Mouse (Mus musculus): Measurements from ENCODE around the gene Olfr1378. TPM values are rescaled to one million over a fixed set of nuclear protein-coding genes. Genes with fewer than 3 reads are reported as not detected.

The Olfr1378 gene
- polyA plus RNA-seq, 1 experiment from 2014 or later = not detected

Other genes with a start within 250 kb of the Olfr1378 start
- gene Zfp354c, start 138.8 kb upstream of the Olfr1378 start, polyA plus RNA-seq (2015; fragmentation: Nextera tagmentation; extraction: Ambion mirVana) = 69.8 and 76.5 TPM in 2 replicates
- gene Zfp879, start 125.0 kb upstream of the Olfr1378 start, polyA plus RNA-seq (2015; fragmentation: Nextera tagmentation; extraction: Ambion mirVana) = 1.9 and 2.4 TPM in 2 replicates
- gene Grm6, start 115.8 kb upstream of the Olfr1378 start, polyA plus RNA-seq (2015; fragmentation: Nextera tagmentation; extraction: Ambion mirVana) = not detected in 2 replicates
- gene Zfp454, start 78.9 kb upstream of the Olfr1378 start, polyA plus RNA-seq (2015; fragmentation: Nextera tagmentation; extraction: Ambion mirVana) = 17.4 and 18.8 TPM in 2 replicates
- gene Zfp2, start 50.4 kb upstream of the Olfr1378 start, polyA plus RNA-seq (2015; fragmentation: Nextera tagmentation; extraction: Ambion mirVana) = 54.2 and 54.9 TPM in 2 replicates
- gene Zfp354b, start 34.9 kb upstream of the Olfr1378 start, polyA plus RNA-seq (2015; fragmentation: Nextera tagmentation; extraction: Ambion mirVana) = 3.9 and 4.4 TPM in 2 replicates
- not detected in 2 replicates for gene 4933414I15Rik, start 22.8 kb upstream of the Olfr1378 start, polyA plus RNA-seq (2015; fragmentation: Nextera tagmentation; extraction: Ambion mirVana)
- gene Prop1, start 12.8 kb upstream of the Olfr1378 start, polyA plus RNA-seq (2015; fragmentation: Nextera tagmentation; extraction: Ambion mirVana) = not detected in 2 replicates
- not detected in 2 replicates for gene Olfr1377, start 15.4 kb downstream of the Olfr1378 start, polyA plus RNA-seq (2015; fragmentation: Nextera tagmentation; extraction: Ambion mirVana)
- not detected in 2 replicates for gene Olfr51, start 37.1 kb downstream of the Olfr1378 start, polyA plus RNA-seq (2015; fragmentation: Nextera tagmentation; extraction: Ambion mirVana)
- not detected in 2 replicates for gene Olfr54, start 47.7 kb downstream of the Olfr1378 start, polyA plus RNA-seq (2015; fragmentation: Nextera tagmentation; extraction: Ambion mirVana)
- gene Olfr1375, start 81.6 kb downstream of the Olfr1378 start, polyA plus RNA-seq (2015; fragmentation: Nextera tagmentation; extraction: Ambion mirVana) = not detected in 2 replicates
- gene Zfp354a, start 92.7 kb downstream of the Olfr1378 start, polyA plus RNA-seq (2015; fragmentation: Nextera tagmentation; extraction: Ambion mirVana) = 14.7 and 16.0 TPM in 2 replicates

All from forebrain, embryonic 16.5 days (tissue).